Mouse (Mus musculus) MEL (cell line): ENCODE measurements around the gene Fv1.
A peak's percentile ranks its signal among the peaks of the same experiment; 100 is the strongest.

Source experiments
- CTCF ChIP-seq, 3 experiments: IDR thresholded peaks in 2 of 3; conservative IDR thresholded peaks in 1 of 3; 2 replicates each; pipeline ENCODE4 v1.5.1; 2011 to 2012; ENCODE audit warnings: low read length in 3 of 3, low read depth in 2 of 3, mild to moderate bottlenecking in 2 of 3, improper control_type of control experiment in 1 of 3, inconsistent platforms in 1 of 3, mixed read lengths in 1 of 3, moderate library complexity in 1 of 3; ENCODE audit not compliant: control insufficient read depth in 1 of 3, insufficient read depth in 1 of 3, poor library complexity in 1 of 3, severe bottlenecking in 1 of 3
- GATA1 ChIP-seq: IDR thresholded peaks from 2 replicates; pipeline ENCODE4 v1.6.1; 2011; ENCODE audit warnings: low read depth, low read length, improper control_type of control experiment
- HCFC1 ChIP-seq: IDR thresholded peaks from 2 replicates; pipeline ENCODE4 v1.6.1; 2012; ENCODE audit warnings: low read depth, mild to moderate bottlenecking, inconsistent platforms, low read length, improper control_type of control experiment, moderate library complexity
- JUND ChIP-seq: IDR thresholded peaks from 2 replicates; pipeline ENCODE4 v1.6.1; 2011; ENCODE audit warnings: low read depth, mild to moderate bottlenecking, improper control_type of control experiment, low read length
- KAT2A ChIP-seq: conservative IDR thresholded peaks from 2 replicates; pipeline ENCODE4 v1.6.1; 2012; ENCODE audit warnings: low read depth, low read length, improper control_type of control experiment, inconsistent platforms
- POLR2A ChIP-seq, 2 experiments: IDR thresholded peaks; 2 replicates each; pipeline ENCODE4 v1.6.1; 2011 to 2012; ENCODE audit warnings: low read length in 2 of 2, mild to moderate bottlenecking in 2 of 2, control low read depth in 1 of 2, improper control_type of control experiment in 1 of 2, low read depth in 1 of 2, moderate library complexity in 1 of 2; ENCODE audit not compliant: control insufficient read depth in 1 of 2, insufficient read depth in 1 of 2, poor library complexity in 1 of 2
- POLR2AphosphoS2 ChIP-seq: IDR thresholded peaks from 2 replicates; pipeline ENCODE4 v1.6.1; 2011; ENCODE audit warnings: low read length, improper control_type of control experiment
- TBP ChIP-seq: IDR thresholded peaks from 2 replicates; pipeline ENCODE4 v1.8.0; 2011; ENCODE audit warnings: low read depth, low read length, improper control_type of control experiment
- ZC3H11A ChIP-seq: IDR thresholded peaks from 2 replicates; pipeline ENCODE4 v1.6.1; 2012; ENCODE audit warnings: low read depth, mild to moderate bottlenecking, inconsistent platforms, low read length, improper control_type of control experiment

- TF ChIP-seq GATA1, result no peak
- TF ChIP-seq TBP, result no peak
- TF ChIP-seq POLR2AphosphoS2, result no peak
- TF ChIP-seq CTCF (IDR thresholded peaks at IDR 0.05 in 2 of 3, conservative IDR thresholded peaks at IDR 0.05 in 1 of 3; ENCODE audit: control insufficient read depth in 1 of 3, insufficient read depth in 1 of 3, low read depth in 2 of 3, low read length in 3 of 3, poor library complexity in 1 of 3, severe bottlenecking in 1 of 3), result peak; percentile 21 to 48 (median 39); a peak in 4 of 6 replicates
- TF ChIP-seq KAT2A, result no peak
- TF ChIP-seq POLR2A (IDR thresholded peaks at IDR 0.05; ENCODE audit: control insufficient read depth in 1 of 2, insufficient read depth in 1 of 2, low read depth in 1 of 2, low read length in 2 of 2, poor library complexity in 1 of 2), result no peak; a peak in 1 of 4 replicates
- no peak for TF ChIP-seq JUND
- TF ChIP-seq HCFC1, result no peak
- TF ChIP-seq ZC3H11A, result no peak
These were observed 10.7 kb downstream of the Fv1 start for GRCm38 (mm10) chr4:147879456-147879855.
